Mouse (Mus musculus) heart, embryonic 16.5 days (tissue): ENCODE data around the gene Slc29a2. TPM values are rescaled to one million over a fixed set of nuclear protein-coding genes. Genes with fewer than 3 reads are reported as not detected.
"Not testable (repeated sequence)": the region's sequence is repeated elsewhere in the genome, so short reads cannot be mapped to it uniquely, and the experiment has no call there.

Experiments
- ATAC-seq: fragments of 200-750 bp; cut with Nextera tagmentation; replicated peaks from 2 replicates; pipeline ENCODE4 v1.8.0; 2017; ENCODE audit warnings: moderate number of reproducible peaks; ENCODE audit not compliant: insufficient read depth, low FRiP score; ENCODE audit errors: extremely low read depth
- H3K27ac ChIP-seq: fragments of 300-500 bp; sonication (generic); 2 replicates; pipeline ENCODE4 v1.5.1; 2014; ENCODE audit warnings: mild to moderate bottlenecking, low read length, control low read depth, moderate library complexity
- H3K27me3 ChIP-seq: fragments of 300-500 bp; sonication (generic); 2 replicates; pipeline ENCODE4 v1.6.1; 2014; ENCODE audit warnings: low read length, mixed read lengths; ENCODE audit not compliant: control insufficient read depth, insufficient read depth
- H3K36me3 ChIP-seq: fragments of 300-500 bp; sonication (generic); 2 replicates; pipeline ENCODE4 v1.6.1; 2014; ENCODE audit not compliant: control insufficient read depth, insufficient read depth
- H3K4me1 ChIP-seq: fragments of 300-500 bp; sonication (generic); 2 replicates; pipeline ENCODE4 v1.6.1; 2014; ENCODE audit warnings: low read length, mixed read lengths; ENCODE audit not compliant: control insufficient read depth, insufficient read depth
- H3K4me2 ChIP-seq: fragments of 300-500 bp; sonication (generic); 2 replicates; pipeline ENCODE4 v1.6.1; 2014; ENCODE audit warnings: low read depth, mild to moderate bottlenecking, control low read depth, low read length
- H3K4me3 ChIP-seq: fragments of 300-500 bp; sonication (generic); 2 replicates; pipeline ENCODE4 v1.5.1; 2014; ENCODE audit warnings: mild to moderate bottlenecking, control low read depth, low read length
- H3K9ac ChIP-seq: fragments of 300-500 bp; sonication (generic); 2 replicates; pipeline ENCODE4 v1.6.1; 2014; ENCODE audit warnings: low read length, control low read depth
- H3K9me3 ChIP-seq: fragments of 300-500 bp; sonication (generic); replicated peaks from 2 replicates; pipeline ENCODE4 v1.6.1; 2016; ENCODE audit warnings: low read length; ENCODE audit not compliant: control insufficient read depth
- WGBS: fragments of 180-500 bp; shearing (Covaris S2); extraction: QIAGEN DNeasy Blood & Tissue Kit; methylation state at CpG from one replicate; pipeline ENCODE4 v1.1.7; 2014; 5-methylcytosine and 5-hydroxymethylcytosine counted together
- polyA plus RNA-seq: library from polyadenylated mRNA; unstranded; fragments of >200 nt; fragmentation: Nextera tagmentation; extraction: Ambion mirVana; gene quantifications from 2 replicates; pipeline ENCODE4 v1.2.1, GENCODE M21; 2015

Gene Slc29a2
- polyA plus RNA-seq, 1 experiment from 2014 or later: 12.6 TPM

GRCm38 (mm10) chr19:4999445-5000140 lies 24.1 kb upstream of the Slc29a2 start:
- H3K36me3 ChIP-seq: no peaks in the 10 kb centered on the region
- WGBS: 57% methylated on average over 6 of the region's 6 CpGs
- no peak overlapping the region for H3K9ac ChIP-seq
- no peak overlapping the region for H3K4me3 ChIP-seq
- no peak for ATAC-seq
- peaks cover 5% of the 10 kb centered on the region; the same call in 1 of the 2 replicates for H3K4me1 ChIP-seq
- no peak overlapping the region for H3K27ac ChIP-seq
- no peaks in the 10 kb centered on the region for H3K9me3 ChIP-seq
- H3K27me3 ChIP-seq: no peaks in the 10 kb centered on the region
- H3K4me2 ChIP-seq: no peak overlapping the region

- H3K27me3 ChIP-seq: no peaks in the 10 kb centered on the region
- H3K4me1 ChIP-seq: peaks cover 5% of the 10 kb centered on the region; the same call in 1 of the 2 replicates
- no peaks in the 10 kb centered on the region for H3K36me3 ChIP-seq
- H3K4me2 ChIP-seq: peak overlapping the region; percentile 67
- H3K27ac ChIP-seq: no peak overlapping the region
- peak overlapping the region; percentile 38; the same call in 1 of the 2 replicates for H3K9ac ChIP-seq
- peak overlapping the region; percentile 43 for H3K4me3 ChIP-seq
- 1% methylated on average over 39 of the region's 39 CpGs for WGBS
- H3K9me3 ChIP-seq: no peaks in the 10 kb centered on the region; the same call in 1 of the 2 replicates
- ATAC-seq: peak; percentile 91
Measured at GRCm38 (mm10) chr19:5001666-5002406, 21.8 kb upstream of the Slc29a2 start.

DNA sequence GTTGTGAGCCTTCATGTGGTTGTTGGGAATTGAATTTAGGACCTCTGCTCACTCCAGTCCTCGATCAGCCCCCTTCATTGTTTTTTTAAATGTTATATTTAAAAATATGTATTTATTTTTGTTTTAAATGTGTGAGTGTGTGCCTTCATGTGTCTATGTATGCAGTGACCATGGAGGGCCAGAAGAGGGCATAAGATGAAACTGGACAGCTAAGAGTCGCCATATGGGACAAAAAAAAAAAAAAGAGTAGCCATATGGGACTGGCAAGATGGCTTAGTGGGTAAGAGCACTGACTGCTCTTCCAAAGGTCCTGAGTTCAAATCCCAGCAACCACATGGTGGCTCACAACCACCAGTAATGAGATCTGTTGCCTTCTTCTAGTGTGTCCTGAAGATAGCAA lies 20.0 kb upstream of the Slc29a2 start:
- 38% methylated on average over 2 of the region's 2 CpGs for WGBS
- H3K9me3 ChIP-seq, H3K36me3 ChIP-seq, ATAC-seq, H3K27ac ChIP-seq, H3K4me3 ChIP-seq, H3K27me3 ChIP-seq, H3K4me2 ChIP-seq, H3K4me1 ChIP-seq, H3K9ac ChIP-seq: not testable (repeated sequence)

DNA sequence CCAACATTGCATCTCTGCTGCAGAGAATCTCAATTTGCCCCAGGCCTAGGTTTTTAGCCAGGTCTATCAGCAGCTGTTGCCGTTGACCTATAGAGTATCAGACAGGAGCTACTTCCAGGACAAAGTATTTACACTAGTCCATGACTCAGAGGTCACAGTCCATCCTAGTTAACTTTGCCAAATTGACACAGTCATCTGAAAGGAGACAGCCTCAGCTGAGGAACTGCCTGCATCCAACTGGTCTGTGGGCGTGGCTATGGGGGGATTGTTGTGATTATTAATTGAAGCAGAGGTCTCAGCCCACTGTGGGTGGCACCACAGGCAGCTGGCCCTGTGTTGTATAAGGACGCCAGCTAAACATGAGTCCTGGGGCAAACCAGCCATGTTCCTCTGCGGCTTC lies 18.7 kb upstream of the Slc29a2 start:
- ATAC-seq: no peak
- Histone ChIP-seq H3K9ac (no peak overlapping the region), H3K4me1 (peaks cover 5% of the 10 kb centered on the region; the same call in 1 of the 2 replicates), H3K27ac (no peak overlapping the region), H3K4me3 (no peak overlapping the region), H3K27me3 (no peaks in the 10 kb centered on the region), H3K9me3 (no peaks in the 10 kb centered on the region; the same call in 1 of the 2 replicates), H3K36me3 (no peaks in the 10 kb centered on the region), H3K4me2 (no peak overlapping the region)
- 56% methylated on average over 4 of the region's 4 CpGs for WGBS

GRCm38 (mm10) chr19:5013138-5013537 lies 10.5 kb upstream of the Slc29a2 start:
- ATAC-seq: no peak
- peaks cover 20% of the 10 kb centered on the region for H3K4me1 ChIP-seq
- H3K9ac ChIP-seq: no peak overlapping the region
- no peak overlapping the region for H3K4me2 ChIP-seq
- H3K27me3 ChIP-seq: no peaks in the 10 kb centered on the region
- H3K4me3 ChIP-seq: no peak overlapping the region
- no peaks in the 10 kb centered on the region for H3K36me3 ChIP-seq
- H3K9me3 ChIP-seq: no peaks in the 10 kb centered on the region
- 36% methylated on average over 8 of the region's 8 CpGs for WGBS
- no peak overlapping the region for H3K27ac ChIP-seq

DNA sequence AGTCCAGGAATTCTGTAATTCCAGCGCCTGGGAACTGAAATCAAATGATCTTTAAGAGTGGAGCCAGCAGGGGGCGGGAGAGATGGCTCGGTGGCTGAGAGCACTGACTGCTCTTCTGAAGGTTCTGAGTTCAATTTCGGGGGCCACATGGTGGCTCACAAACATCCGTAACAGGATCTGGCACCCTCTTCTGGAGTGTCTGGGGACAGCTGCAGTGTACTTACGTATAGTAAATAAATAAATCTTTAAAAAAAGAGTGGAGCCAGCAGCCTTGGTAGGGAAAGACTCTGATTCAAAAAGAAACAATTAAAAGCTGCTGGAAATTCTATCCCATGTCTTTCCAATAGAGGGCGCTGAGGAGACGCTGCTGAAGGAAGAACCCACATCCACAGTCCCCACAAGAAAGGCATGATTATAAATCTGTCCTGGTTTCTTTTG lies 8.7 kb upstream of the Slc29a2 start:
- Histone ChIP-seq H3K27ac (peak overlapping the region; percentile 99), H3K9me3 (no peaks in the 10 kb centered on the region), H3K4me3 (no peak overlapping the region), H3K36me3 (no peaks in the 10 kb centered on the region), H3K9ac (no peak overlapping the region), H3K4me1 (peaks cover 22% of the 10 kb centered on the region), H3K4me2 (no peak overlapping the region), H3K27me3 (no peaks in the 10 kb centered on the region)
- WGBS: 23% methylated on average over 8 of the region's 8 CpGs
- no peak for ATAC-seq

DNA sequence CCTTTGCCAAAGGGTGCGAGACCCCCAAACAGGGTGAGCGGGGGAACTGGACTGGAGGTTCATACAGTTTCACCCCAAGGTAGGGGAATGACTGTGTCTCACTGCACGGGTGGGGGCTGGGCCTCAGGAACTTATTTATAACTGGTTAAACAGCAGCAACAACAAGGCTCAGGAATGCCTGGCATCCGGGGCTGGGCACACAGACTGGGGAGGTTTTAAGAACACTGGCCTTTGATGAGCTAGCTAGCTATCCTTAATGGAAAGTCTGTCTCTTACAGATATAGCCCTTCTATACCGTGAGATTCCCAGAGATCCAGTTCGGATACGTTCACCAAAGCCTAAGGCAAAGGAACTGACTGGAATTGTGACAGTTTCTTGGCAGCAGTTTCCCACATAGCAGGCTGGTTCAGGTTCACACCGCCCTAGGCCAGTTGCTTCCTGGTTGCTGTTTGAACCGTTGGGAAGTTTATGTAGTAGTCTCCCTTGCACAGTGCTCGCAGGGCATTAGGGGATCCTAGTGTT lies 7.4 kb upstream of the Slc29a2 start:
- peak overlapping the region; percentile 65 for H3K9ac ChIP-seq
- no peaks in the 10 kb centered on the region for H3K27me3 ChIP-seq
- H3K27ac ChIP-seq: peak overlapping the region; percentile 99
- peak overlapping the region; percentile 58 for H3K4me2 ChIP-seq
- H3K9me3 ChIP-seq: no peaks in the 10 kb centered on the region
- peaks cover 22% of the 10 kb centered on the region for H3K4me1 ChIP-seq
- no peak overlapping the region for H3K4me3 ChIP-seq
- no peaks in the 10 kb centered on the region for H3K36me3 ChIP-seq
- WGBS: 15% methylated on average over 10 of the region's 10 CpGs
- peak; percentile 93 for ATAC-seq

DNA sequence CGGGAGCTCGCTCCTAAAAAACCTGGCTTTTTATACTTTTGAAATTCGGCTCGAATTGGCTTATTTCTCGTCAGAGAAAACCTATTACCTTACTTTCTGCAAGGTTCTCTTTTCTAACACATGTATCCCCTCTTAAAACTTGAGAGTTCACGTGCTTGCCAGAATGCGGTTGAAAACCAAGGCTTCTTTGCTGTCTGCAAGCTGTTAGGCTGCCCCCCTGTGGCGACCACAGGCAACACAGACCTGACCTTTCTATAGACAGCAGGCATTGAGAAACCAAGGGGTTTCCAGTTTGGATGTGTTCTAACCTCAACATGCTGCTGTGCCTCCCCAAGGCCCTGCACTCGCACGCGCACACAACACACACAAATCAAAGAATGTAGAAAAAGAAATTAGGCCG lies 6.9 kb upstream of the Slc29a2 start:
- H3K27ac ChIP-seq: peak overlapping the region; percentile 99
- no peaks in the 10 kb centered on the region for H3K27me3 ChIP-seq
- no peaks in the 10 kb centered on the region for H3K9me3 ChIP-seq
- no peaks in the 10 kb centered on the region for H3K36me3 ChIP-seq
- peaks cover 22% of the 10 kb centered on the region for H3K4me1 ChIP-seq
- peak overlapping the region; percentile 58 for H3K4me2 ChIP-seq
- peak; percentile 47; the same call in 1 of the 2 replicates for ATAC-seq
- 20% methylated on average over 12 of the region's 12 CpGs for WGBS
- H3K9ac ChIP-seq: peak overlapping the region; percentile 65
- no peak overlapping the region for H3K4me3 ChIP-seq

- Histone ChIP-seq H3K4me3 (no peak overlapping the region), H3K36me3 (no peaks in the 10 kb centered on the region), H3K4me1 (peaks cover 22% of the 10 kb centered on the region), H3K4me2 (no peak overlapping the region), H3K9ac (no peak overlapping the region), H3K27ac (0 out of 2 replicates have a peak overlapping the region, but pooled peaks have one; percentile 16), H3K27me3 (no peaks in the 10 kb centered on the region), H3K9me3 (no peaks in the 10 kb centered on the region)
- no peak for ATAC-seq
- WGBS: 72% methylated on average over 4 of the region's 4 CpGs
Measured at GRCm38 (mm10) chr19:5017611-5018010, 6.0 kb upstream of the Slc29a2 start.
